Mouse (Mus musculus) kidney, adult 8-10 months (tissue): ENCODE results near the gene 4921504E06Rik.
A peak's percentile ranks its signal among the peaks of the same experiment; 100 is the strongest.

Experiments used
- DNase-seq, 2 experiments: peaks; one replicate each; pipeline ENCODE4 v3.0.0; 2022

The 4921504E06Rik gene

GRCm38 (mm10) chr2:19416066-19416465, 137.6 kb downstream of the 4921504E06Rik start:
- no peak for DNase-seq

GRCm38 (mm10) chr2:19415063-19415521, 138.6 kb downstream of the 4921504E06Rik start:
- DNase-seq, result peak; percentile 45 to 54

DNA sequence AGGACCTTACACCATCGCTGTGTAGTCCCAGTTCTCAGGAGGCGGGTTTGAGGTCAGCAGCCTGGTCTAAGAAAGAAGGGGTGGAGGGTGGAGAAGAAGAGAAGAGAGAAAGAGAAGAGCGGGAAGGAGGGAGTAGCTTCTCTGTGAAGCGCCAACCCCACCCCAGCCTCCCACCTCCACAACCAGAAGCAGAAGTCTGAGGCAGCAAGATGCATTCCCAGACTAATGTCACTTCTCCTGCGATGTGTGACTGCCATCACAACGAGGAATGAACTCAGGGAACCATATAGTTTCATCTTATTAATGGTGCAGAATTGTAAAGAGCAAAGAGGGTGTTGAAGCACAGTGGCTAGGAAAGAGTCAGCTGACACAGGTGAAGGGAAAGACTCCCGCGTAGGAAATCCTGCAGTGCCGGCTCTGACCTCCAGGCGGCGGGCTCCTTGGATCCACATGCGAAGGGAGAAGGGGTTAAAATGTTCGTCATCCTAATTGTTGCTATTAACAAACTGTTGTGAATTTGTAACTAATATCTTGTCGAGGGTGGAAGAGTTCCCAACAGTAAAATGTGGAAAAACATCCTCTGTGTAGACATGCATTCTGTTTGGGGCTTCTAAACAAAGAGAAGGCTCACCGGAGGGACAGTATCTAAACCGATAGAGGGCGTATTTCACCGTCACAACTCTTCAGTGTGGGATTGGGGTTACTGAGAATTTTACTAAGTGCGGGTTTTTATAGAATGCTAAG, 139.3 kb downstream of the 4921504E06Rik start:
- DNase-seq, result peak; percentile 27 to 74
